Mouse (Mus musculus): ENCODE results near the gene Olfr1223. TPM values are rescaled to one million over a fixed set of nuclear protein-coding genes. Genes with fewer than 3 reads are reported as not detected.
"Not testable (repeated sequence)": the region's sequence is repeated elsewhere in the genome, so short reads cannot be mapped to it uniquely, and the experiment has no call there.

Gene Olfr1223
- polyA plus RNA-seq (2016; fragmentation: Nextera tagmentation; extraction: Ambion mirVana), result not detected in 2 replicates

DNA sequence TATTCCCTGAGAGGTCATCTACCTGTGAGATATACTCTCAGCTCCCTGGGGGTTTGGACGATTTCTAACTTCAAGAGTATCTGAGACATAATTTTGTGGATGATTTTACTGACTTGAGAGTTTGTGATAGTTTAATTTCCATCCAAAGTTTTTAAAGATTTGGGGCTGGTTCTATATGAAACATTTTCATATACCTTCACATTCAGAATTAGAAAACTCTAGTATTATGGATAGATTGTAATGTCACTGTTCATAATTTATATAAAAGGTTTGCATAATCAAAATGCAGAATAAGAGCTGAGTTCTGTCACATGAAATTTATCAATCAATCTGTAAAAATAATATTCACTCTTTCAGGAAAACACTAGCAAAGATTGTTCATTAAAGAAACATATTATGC lies at the start of gene Olfr1223:
Gene Olfr1223, minus strand, starts transcription at position 101 of the 400 bp plus-strand sequence.
- no peak within 1 kb of the TSS for H3K27ac ChIP-seq (replicated peaks)
- H3K9me3 ChIP-seq (replicated peaks), result no peaks in the 10 kb centered on the region
- 83% methylated on average over 1 of the region's 1 CpGs for WGBS
- H3K27me3 ChIP-seq (ENCODE audit: low read depth, poor library complexity, severe bottlenecking), result no peaks in the 10 kb centered on the region
- DNase-seq (ENCODE audit: low spot score), result no peak
- no peak within 1 kb of the TSS for H3K4me3 ChIP-seq
- no peaks in the 10 kb centered on the region for H3K36me3 ChIP-seq
- no peaks in the 10 kb centered on the region for H3K4me1 ChIP-seq

DNA sequence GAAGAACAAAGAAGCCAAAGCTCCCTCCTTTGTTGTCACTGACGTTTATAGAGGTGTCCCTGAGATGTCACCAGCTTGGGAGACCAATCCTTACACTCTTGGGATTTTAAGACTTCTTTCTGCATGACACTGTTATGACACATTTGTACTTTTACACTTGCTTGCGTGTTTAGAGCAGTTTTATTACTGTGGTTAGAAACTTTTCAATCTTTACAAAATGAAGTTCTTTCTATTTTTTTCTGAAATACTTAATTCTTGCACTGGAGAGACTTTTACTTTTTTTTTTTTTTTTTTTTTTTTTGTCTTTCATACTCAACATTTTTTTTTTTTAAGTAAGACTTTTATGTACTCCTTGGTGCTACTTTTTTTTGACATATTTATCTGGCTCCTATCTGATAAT lies 48.6 kb upstream of the Olfr1223 start, which contains the start of gene Olfr1226:
Gene Olfr1226, minus strand, starts transcription at position 101 of the 400 bp plus-strand sequence.
- H3K27me3 ChIP-seq (ENCODE audit: low read depth, poor library complexity, severe bottlenecking), result no peaks in the 10 kb centered on the region
- H3K4me3 ChIP-seq, result no peak within 1 kb of the TSS
- no peaks in the 10 kb centered on the region for H3K4me1 ChIP-seq
- 66% methylated on average over 2 of the region's 2 CpGs for WGBS
- H3K9me3 ChIP-seq (replicated peaks), result no peaks in the 10 kb centered on the region
- DNase-seq (ENCODE audit: low spot score), result no peak
- H3K27ac ChIP-seq (replicated peaks), result no peak within 1 kb of the TSS
- no peaks in the 10 kb centered on the region for H3K36me3 ChIP-seq

DNA sequence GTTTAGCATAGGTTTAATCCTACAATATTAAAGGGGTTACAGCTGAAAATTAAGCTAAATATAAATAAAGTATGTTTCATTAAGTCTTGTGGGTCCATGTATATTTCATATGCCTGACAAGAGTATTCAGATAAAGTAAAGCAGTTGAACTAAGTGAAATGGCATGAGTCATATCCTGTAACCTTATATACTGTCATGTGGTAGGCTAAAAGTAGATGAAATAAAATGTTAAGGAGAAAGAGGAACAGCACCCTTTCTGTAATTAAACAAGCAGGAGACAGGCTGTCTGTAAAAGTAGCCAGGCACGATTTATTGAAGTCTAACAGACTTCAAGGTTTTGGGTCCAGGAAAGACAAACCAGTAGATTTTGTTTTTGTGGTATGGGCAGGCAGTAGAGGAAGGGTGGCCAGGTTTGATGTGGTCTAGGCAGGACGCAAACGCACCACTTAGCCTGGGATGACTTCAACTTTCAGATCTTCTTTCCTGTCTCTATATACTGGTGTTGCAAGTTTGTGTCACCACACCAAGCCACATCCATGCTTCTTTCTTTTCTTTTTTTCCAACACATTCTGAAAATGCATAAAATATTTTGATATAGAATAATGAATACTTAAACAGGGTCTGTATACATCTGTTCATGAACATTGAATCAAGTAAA lies 45.1 kb upstream of the Olfr1223 start:
- 85% methylated on average over 3 of the region's 3 CpGs for WGBS
- Histone ChIP-seq H3K27ac (replicated peaks) (no peak overlapping the region), H3K4me1 (no peaks in the 10 kb centered on the region), H3K4me3 (no peak overlapping the region), H3K9me3 (replicated peaks) (no peaks in the 10 kb centered on the region), H3K36me3 (no peaks in the 10 kb centered on the region), H3K27me3 (ENCODE audit: low read depth, poor library complexity, severe bottlenecking) (no peaks in the 10 kb centered on the region)
- DNase-seq (ENCODE audit: low spot score), result no peak

DNA sequence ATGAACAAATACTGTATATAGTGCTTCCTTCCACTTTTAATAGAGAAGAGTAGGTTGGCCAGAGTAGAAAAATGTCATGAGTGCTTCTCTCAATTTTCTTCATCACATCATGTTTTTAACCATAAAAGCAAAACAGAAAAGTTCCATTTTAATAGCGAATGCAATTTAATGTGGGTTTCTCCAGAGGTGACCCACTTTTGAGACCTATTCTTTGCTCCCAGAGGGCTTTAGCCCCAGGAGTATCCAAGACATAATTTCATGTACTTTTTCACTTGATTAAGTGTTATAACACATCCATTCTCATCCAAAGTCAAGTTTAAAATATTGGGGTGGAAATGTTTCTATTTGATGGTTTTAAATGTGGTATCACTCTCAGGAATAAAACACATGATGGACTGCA lies 23.2 kb upstream of the Olfr1223 start, which contains the start of gene Olfr1225:
Gene Olfr1225, minus strand, starts transcription at position 101 of the 400 bp plus-strand sequence.
- DNase-seq (ENCODE audit: low spot score), result no peak
- H3K4me1 ChIP-seq, result no peaks in the 10 kb centered on the region
- 92% methylated on average over 1 of the region's 1 CpGs for whole genome bisulfite sequencing
- H3K27me3 ChIP-seq (ENCODE audit: low read depth, poor library complexity, severe bottlenecking), result no peaks in the 10 kb centered on the region
- no peaks in the 10 kb centered on the region for H3K36me3 ChIP-seq
- no peak within 1 kb of the TSS for H3K27ac ChIP-seq (replicated peaks)
- H3K9me3 ChIP-seq (replicated peaks), result no peaks in the 10 kb centered on the region
- no peak within 1 kb of the TSS for H3K4me3 ChIP-seq

DNA sequence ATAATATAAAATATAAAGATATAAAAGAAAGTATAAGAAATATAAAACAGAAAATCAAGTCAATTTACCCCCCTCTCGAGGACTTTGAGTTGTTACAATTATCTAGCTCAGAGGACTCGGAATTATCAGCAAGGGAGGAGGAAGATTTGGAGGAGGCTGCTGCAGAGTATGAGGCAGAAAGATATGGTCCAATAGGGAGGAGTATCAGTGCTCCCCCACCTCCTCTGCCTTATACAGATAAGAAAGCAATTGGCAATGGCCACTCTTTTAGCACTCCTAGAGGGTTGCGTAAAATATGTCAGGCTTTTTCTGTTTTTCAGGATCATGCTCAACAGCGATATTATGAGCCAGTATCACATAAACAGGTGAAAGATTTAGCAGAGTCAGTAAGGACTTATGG lies 13.4 kb upstream of the Olfr1223 start:
- not testable (repeated sequence) for H3K36me3 ChIP-seq; H3K27me3 ChIP-seq (ENCODE audit: low read depth, poor library complexity, severe bottlenecking); H3K27ac ChIP-seq (replicated peaks); H3K4me1 ChIP-seq; H3K4me3 ChIP-seq; H3K9me3 ChIP-seq (replicated peaks); DNase-seq (ENCODE audit: low spot score)
- WGBS, result 92% methylated on average over 4 of the region's 4 CpGs

DNA sequence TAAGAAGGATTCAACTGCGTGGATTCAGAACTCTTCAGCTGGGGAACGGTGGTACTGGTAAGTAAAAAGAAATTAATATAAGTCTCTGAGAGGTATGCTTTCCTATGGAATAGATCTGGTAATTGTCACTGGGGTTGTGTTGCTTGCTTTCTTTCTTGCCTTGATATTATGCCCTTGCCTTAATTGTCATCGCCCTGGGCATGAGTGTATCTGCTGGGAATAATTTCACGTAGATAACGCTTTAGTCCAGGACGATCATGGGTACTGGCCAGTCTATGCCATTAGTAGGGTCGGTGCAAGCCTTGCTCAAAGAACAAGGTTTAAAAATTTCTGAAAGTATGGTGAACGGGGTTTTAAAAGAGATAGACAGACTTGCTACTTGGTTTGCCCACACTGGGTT lies 12.6 kb upstream of the Olfr1223 start, which contains the start of gene Olfr1224-ps1:
Gene Olfr1224-ps1, minus strand, starts transcription at position 101 of the 400 bp plus-strand sequence.
- WGBS, result 92% methylated on average over 8 of the region's 8 CpGs
- H3K36me3 ChIP-seq; H3K27me3 ChIP-seq (ENCODE audit: low read depth, poor library complexity, severe bottlenecking); H3K4me3 ChIP-seq; H3K9me3 ChIP-seq (replicated peaks); H3K4me1 ChIP-seq; DNase-seq (ENCODE audit: low spot score); H3K27ac ChIP-seq (replicated peaks): not testable (repeated sequence)

DNA sequence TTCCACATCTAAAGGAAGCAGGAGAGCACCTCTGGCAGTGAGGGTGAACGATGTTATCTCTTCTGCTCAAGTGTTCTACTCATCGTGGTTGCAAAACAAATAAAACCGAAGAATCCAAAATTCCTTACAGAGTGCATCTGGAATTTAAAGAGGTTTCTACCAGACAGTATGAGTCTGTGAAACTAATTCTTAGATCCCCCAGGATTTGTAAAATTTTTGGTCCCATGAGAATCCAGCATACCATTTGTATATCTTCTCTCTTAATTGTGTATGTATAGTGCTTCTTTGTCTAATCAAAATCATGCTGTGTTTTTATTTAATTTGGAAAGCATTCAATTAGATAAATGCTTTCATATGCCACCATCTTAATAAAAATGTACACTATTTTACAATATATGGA lies 18.4 kb downstream of the Olfr1223 start, which contains the start of gene Olfr1222:
Gene Olfr1222, minus strand, starts transcription at position 101 of the 400 bp plus-strand sequence.
- Histone ChIP-seq H3K4me3 (no peak within 1 kb of the TSS), H3K4me1 (no peaks in the 10 kb centered on the region), H3K27ac (replicated peaks) (no peak within 1 kb of the TSS), H3K36me3 (no peaks in the 10 kb centered on the region), H3K27me3 (ENCODE audit: low read depth, poor library complexity, severe bottlenecking) (no peaks in the 10 kb centered on the region), H3K9me3 (replicated peaks) (no peaks in the 10 kb centered on the region)
- WGBS, result 77% methylated on average over 3 of the region's 3 CpGs
- DNase-seq (ENCODE audit: low spot score), result no peak

DNA sequence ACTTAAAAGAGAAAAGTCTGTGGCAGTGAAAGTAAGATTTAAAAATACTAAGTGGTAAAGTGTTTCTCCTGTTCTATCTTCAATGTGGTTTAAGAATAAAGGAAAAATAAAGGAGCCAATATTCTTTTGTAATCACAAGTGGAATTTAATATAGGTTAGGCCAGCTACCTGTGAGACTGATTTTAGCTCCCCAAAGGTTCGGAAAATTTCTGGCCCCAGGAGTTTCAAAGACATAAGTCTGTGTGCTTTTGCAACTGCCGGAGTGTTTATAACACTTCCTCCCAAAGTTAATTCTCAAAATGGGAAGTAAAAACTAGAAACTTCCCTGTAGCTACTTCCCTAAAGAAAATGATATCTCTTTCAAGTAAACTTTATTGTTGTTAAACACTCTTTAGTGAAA lies 34.2 kb downstream of the Olfr1223 start, which contains the start of gene Olfr1221:
Gene Olfr1221, minus strand, starts transcription at position 101 of the 400 bp plus-strand sequence.
- whole genome bisulfite sequencing, result 91% methylated on average over 2 of the region's 2 CpGs

DNA sequence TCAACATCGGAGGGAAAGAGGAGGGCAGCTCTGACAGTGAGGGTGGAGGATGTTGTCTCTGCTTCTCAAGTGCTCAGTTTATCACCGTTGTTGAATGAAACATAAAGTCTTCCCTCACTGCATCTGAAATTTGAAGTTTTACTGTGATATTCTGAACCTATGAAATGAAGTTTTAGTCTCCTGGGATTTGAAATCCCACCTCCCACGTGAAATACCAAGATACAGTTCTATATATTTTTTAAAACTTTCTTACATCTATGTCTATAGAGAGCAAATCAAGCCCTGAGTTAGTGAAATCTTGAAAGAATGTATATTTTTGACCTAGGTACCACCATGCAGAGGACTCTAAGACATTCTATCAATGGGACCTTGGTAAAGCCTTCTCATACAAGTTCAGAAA lies 44.6 kb downstream of the Olfr1223 start, which contains the start of gene Olfr1220:
Gene Olfr1220, minus strand, starts transcription at position 101 of the 400 bp plus-strand sequence.
- no peaks in the 10 kb centered on the region for H3K27me3 ChIP-seq (ENCODE audit: low read depth, poor library complexity, severe bottlenecking)
- H3K27ac ChIP-seq (replicated peaks), result no peak within 1 kb of the TSS
- 84% methylated on average over 3 of the region's 3 CpGs for WGBS
- H3K36me3 ChIP-seq, result no peaks in the 10 kb centered on the region
- H3K4me3 ChIP-seq, result no peak within 1 kb of the TSS
- no peaks in the 10 kb centered on the region for H3K9me3 ChIP-seq (replicated peaks)
- DNase-seq (ENCODE audit: low spot score), result no peak
- H3K4me1 ChIP-seq, result no peaks in the 10 kb centered on the region

More for the DNA sequence above, 34.2 kb downstream of the Olfr1223 start, which contains the start of gene Olfr1221:
- no peak within 1 kb of the TSS for H3K27ac ChIP-seq (replicated peaks)
- DNase-seq (ENCODE audit: low spot score), result no peak
- H3K4me3 ChIP-seq, result no peak within 1 kb of the TSS
- no peaks in the 10 kb centered on the region for H3K4me1 ChIP-seq
- H3K36me3 ChIP-seq, result no peaks in the 10 kb centered on the region
- H3K27me3 ChIP-seq (ENCODE audit: low read depth, poor library complexity, severe bottlenecking), result no peaks in the 10 kb centered on the region
- H3K9me3 ChIP-seq (replicated peaks), result no peaks in the 10 kb centered on the region

DNA sequence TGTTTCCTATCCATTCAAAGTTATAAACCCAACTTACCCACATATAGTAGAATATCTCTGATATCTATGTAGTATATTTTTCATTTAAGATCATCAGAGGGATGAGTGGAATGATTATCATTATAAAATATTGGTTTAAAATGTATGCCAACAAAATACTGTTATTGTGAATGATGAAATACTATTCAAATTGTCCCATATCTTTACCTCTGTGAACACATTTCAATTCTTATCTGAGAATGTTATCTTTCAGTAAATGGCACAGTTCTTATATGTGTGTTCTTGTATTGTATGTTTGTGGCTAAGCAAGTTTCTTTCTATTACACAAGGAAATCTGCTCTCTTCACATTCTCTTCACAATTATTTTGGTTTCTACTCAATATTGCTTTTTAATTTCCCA lies 45.7 kb downstream of the Olfr1223 start:
- Histone ChIP-seq H3K27ac (replicated peaks) (no peak overlapping the region), H3K9me3 (replicated peaks) (no peaks in the 10 kb centered on the region), H3K4me3 (no peak overlapping the region), H3K36me3 (no peaks in the 10 kb centered on the region), H3K4me1 (no peaks in the 10 kb centered on the region), H3K27me3 (ENCODE audit: low read depth, poor library complexity, severe bottlenecking) (no peaks in the 10 kb centered on the region)
- no peak for DNase-seq (ENCODE audit: low spot score)

DNA sequence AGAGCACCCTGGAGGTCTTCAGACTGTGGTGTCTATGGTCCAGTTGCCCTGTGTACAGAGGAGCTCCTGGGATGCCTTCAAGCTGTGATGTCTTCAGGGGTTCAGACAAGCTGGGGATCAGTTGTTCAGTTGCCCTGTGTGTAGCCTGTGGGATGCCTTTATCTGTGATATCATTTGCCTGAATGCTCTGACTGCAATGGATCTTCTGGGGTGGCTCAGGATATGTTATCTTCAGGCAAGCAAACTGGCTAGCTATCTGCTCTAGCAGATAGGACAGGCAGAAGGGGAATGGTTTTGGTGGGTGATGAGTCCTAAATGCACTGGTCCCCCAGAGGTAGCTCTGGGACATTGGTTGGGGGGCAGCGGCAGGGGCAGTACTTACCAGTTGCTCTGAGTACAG lies 57.5 kb downstream of the Olfr1223 start:
- no peaks in the 10 kb centered on the region for H3K9me3 ChIP-seq (replicated peaks)
- H3K4me1 ChIP-seq, result no peaks in the 10 kb centered on the region
- no peak overlapping the region for H3K4me3 ChIP-seq
- no peaks in the 10 kb centered on the region for H3K27me3 ChIP-seq (ENCODE audit: low read depth, poor library complexity, severe bottlenecking)
- WGBS, result 92% methylated on average over 1 of the region's 1 CpGs
- DNase-seq (ENCODE audit: low spot score), result no peak
- no peaks in the 10 kb centered on the region for H3K36me3 ChIP-seq
- no peak overlapping the region for H3K27ac ChIP-seq (replicated peaks)
